Mouse (Mus musculus) kidney, postnatal 0 days (tissue): ENCODE measurements around the gene Fgf22. TPM values are rescaled to one million over a fixed set of nuclear protein-coding genes. Genes with fewer than 3 reads are reported as not detected.

Source experiments
- ATAC-seq: fragments of 200-750 bp; cut with Nextera tagmentation; replicated peaks from 2 replicates; pipeline ENCODE4 v1.8.0; 2017; ENCODE audit warnings: low read depth, moderate number of reproducible peaks, moderate TSS enrichment, moderate library complexity; ENCODE audit not compliant: low FRiP score
- DNase-seq: peaks from one replicate; pipeline ENCODE4 v3.0.0-alpha.2; 2016; ENCODE audit warnings: low spot score
- H3K27ac ChIP-seq: fragments of 300-500 bp; sonication (generic); 2 replicates; pipeline ENCODE4 v1.5.1; 2014; ENCODE audit warnings: mild to moderate bottlenecking
- H3K27me3 ChIP-seq: fragments of 300-500 bp; sonication (generic); 2 replicates; pipeline ENCODE4 v1.6.1; 2014; ENCODE audit warnings: low read length, mixed read lengths; ENCODE audit not compliant: insufficient read depth
- H3K36me3 ChIP-seq: fragments of 300-500 bp; sonication (generic); 2 replicates; pipeline ENCODE4 v1.6.1; 2014; ENCODE audit warnings: low read length, mixed read lengths; ENCODE audit not compliant: insufficient read depth
- H3K4me1 ChIP-seq: fragments of 300-500 bp; sonication (generic); replicated peaks from 2 replicates; pipeline ENCODE4 v1.6.1; 2014; ENCODE audit warnings: antibody characterized with exemption, low read length, mixed read lengths; ENCODE audit not compliant: insufficient read depth
- H3K4me2 ChIP-seq: fragments of 300-500 bp; sonication (generic); 2 replicates; pipeline ENCODE4 v1.6.1; 2014; ENCODE audit warnings: mild to moderate bottlenecking, low read length, moderate library complexity, mixed read lengths
- H3K4me3 ChIP-seq: fragments of 300-500 bp; sonication (generic); replicated peaks from 2 replicates; pipeline ENCODE4 v1.5.1; 2014; ENCODE audit warnings: low read depth, low read length
- H3K9ac ChIP-seq: fragments of 300-500 bp; sonication (generic); 2 replicates; pipeline ENCODE4 v1.6.1; 2014; ENCODE audit warnings: low read depth, low read length
- H3K9me3 ChIP-seq: fragments of 300-500 bp; sonication (generic); replicated peaks from 2 replicates; pipeline ENCODE4 v1.6.1; 2016; ENCODE audit warnings: low read length, inconsistent platforms, mixed read lengths
- CTCF ChIP-seq: IDR thresholded peaks from 2 replicates; pipeline ENCODE4 v1.5.1; 2016; ENCODE audit warnings: antibody characterized with exemption, low read depth, mild to moderate bottlenecking, moderate library complexity
- WGBS: fragments of 180-500 bp; shearing (Covaris S2); extraction: QIAGEN DNeasy Blood & Tissue Kit; methylation state at CpG from one replicate; pipeline ENCODE4 v1.1.7; 2014; 5-methylcytosine and 5-hydroxymethylcytosine counted together
- polyA plus RNA-seq: library from polyadenylated mRNA; unstranded; fragments of >200 nt; fragmentation: Nextera tagmentation; extraction: Ambion mirVana; gene quantifications from 2 replicates; pipeline ENCODE4 v1.2.1, GENCODE M21; 2015

Gene Fgf22
- polyA plus RNA-seq, 1 experiment from 2014 or later, result 0.11 TPM

DNA sequence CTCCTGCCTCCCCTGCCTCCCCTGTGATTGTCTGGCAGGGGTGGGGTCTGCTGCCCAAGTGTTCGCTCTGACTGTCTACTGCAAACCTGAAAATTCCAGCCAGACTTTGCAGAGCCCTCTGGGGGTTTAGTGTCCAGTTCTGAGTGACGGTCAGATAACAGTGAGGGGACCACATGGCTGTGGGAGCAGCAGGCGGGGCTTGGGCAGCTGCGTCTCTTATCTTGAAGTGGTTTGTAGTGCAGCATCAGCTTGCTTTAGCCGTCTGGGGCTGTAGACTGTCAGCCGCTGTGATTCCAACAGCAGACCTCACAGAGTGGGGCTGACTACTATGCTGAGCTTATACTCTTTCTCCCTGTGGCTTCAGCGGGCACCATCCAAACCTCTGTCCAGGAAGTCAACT, 45.6 kb upstream of the Fgf22 start:
- WGBS, result 72% methylated on average over 7 of the region's 7 CpGs
- no peak for DNase-seq
- no peak overlapping the region for H3K4me3 ChIP-seq
- no peak overlapping the region for H3K4me2 ChIP-seq
- no peak overlapping the region for H3K27ac ChIP-seq
- peaks cover 13% of the 10 kb centered on the region for H3K4me1 ChIP-seq
- H3K36me3 ChIP-seq, result peaks cover 32% of the 10 kb centered on the region
- H3K27me3 ChIP-seq, result no peaks in the 10 kb centered on the region
- no peak for TF ChIP-seq CTCF
- no peak for ATAC-seq
- no peaks in the 10 kb centered on the region for H3K9me3 ChIP-seq
- H3K9ac ChIP-seq, result no peak overlapping the region

DNA sequence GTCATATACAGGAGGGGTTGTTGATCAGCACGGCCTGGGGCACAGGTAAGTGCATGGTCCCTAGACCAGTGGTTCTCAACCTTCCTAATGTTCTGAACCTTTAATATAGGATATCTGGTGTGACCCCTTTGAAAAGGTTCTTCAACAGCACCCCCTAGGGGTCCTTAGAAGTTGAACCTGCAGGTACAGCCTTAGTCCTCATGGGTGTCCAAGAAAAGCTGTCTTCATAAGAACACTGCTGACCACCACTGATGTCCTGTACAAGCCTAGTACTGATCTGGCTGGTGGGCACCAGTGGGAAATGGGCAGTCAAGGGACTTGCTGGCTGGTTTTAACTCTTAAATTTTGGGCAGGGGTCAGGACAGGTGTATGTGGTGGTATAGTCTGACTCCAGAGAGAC, 42.8 kb upstream of the Fgf22 start:
- peak; percentile 23 for ATAC-seq
- peak; percentile 49 for DNase-seq

DNA sequence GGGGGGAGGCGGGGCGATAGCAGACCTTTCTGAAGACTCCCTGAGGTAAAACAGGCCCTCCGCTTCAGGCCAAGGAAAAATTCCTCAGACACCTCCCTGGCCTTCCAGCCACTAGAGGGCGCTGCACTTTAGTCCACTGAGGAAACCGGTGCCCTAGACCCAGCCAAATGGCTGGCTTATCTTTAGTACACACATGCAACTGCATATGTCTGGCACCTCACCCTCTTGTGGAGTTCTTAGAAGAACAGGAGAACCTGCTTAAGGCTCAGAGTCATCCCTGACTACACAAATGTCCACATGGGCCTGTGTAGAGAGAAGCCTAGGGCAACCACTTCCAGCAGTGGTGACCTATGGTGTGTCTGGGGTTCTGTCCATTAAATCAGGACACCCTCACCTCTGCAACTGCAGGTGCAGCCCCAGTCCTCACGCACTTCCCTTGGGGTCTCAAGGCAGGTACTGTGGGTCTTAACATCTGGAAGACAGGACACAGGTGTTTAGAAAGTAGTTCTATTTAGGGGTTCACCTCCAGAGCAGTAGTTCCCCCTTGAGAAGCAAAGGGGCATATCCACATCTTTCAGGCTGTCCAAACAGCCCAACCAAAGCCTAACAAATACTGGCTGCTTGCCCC, 42.3 kb upstream of the Fgf22 start:
- ATAC-seq (peak; percentile 11), DNase-seq (peak; percentile 81)
- no peak overlapping the region for H3K4me2 ChIP-seq
- no peaks in the 10 kb centered on the region for H3K9me3 ChIP-seq
- H3K27ac ChIP-seq, result no peak overlapping the region
- peak; percentile 79 for TF ChIP-seq CTCF
- no peak overlapping the region for H3K9ac ChIP-seq
- H3K27me3 ChIP-seq, result peaks cover 24% of the 10 kb centered on the region
- H3K36me3 ChIP-seq, result peaks cover 29% of the 10 kb centered on the region
- H3K4me3 ChIP-seq, result no peak overlapping the region
- 12% methylated on average over 5 of the region's 6 CpGs for WGBS
- H3K4me1 ChIP-seq, result peaks cover 15% of the 10 kb centered on the region; the same call in 1 of the 2 replicates

More for the DNA sequence above, 42.8 kb upstream of the Fgf22 start:
- no peak overlapping the region for H3K27ac ChIP-seq
- H3K9me3 ChIP-seq, result no peaks in the 10 kb centered on the region
- WGBS, result 76% methylated on average over 1 of the region's 1 CpGs
- no peak overlapping the region for H3K4me3 ChIP-seq
- H3K4me1 ChIP-seq, result peaks cover 10% of the 10 kb centered on the region; the same call in 1 of the 2 replicates
- H3K9ac ChIP-seq, result no peak overlapping the region
- peaks cover 29% of the 10 kb centered on the region for H3K36me3 ChIP-seq
- H3K27me3 ChIP-seq, result peaks cover 18% of the 10 kb centered on the region
- TF ChIP-seq CTCF, result peak; percentile 48; the same call in 1 of the 2 replicates
- no peak overlapping the region for H3K4me2 ChIP-seq

DNA sequence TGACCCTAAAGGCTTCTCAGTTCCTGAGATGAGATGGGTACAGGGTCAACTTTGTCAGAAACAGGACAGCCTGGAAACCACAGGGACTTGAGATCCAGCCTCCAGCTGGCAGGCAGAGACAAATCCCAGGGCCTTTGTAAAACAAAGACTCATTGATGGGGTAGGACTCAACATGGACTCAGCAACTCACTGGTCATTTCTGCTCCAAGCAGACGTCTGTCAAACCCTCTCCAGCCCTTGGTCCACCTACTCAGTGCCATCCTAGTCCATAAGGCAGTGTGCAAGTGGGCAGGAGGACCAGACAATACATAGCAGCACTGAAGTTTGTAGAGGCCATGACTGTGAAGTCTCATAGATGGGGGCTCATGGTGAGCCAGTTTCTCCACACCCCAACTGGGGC, 41.7 kb upstream of the Fgf22 start:
- WGBS, result 24% methylated on average over 1 of the region's 1 CpGs
- H3K9ac ChIP-seq, result no peak overlapping the region
- no peaks in the 10 kb centered on the region for H3K9me3 ChIP-seq
- peaks cover 15% of the 10 kb centered on the region; the same call in 1 of the 2 replicates for H3K4me1 ChIP-seq
- ATAC-seq (no peak), DNase-seq (no peak)
- peaks cover 27% of the 10 kb centered on the region for H3K27me3 ChIP-seq
- no peak for TF ChIP-seq CTCF
- H3K4me3 ChIP-seq, result no peak overlapping the region
- H3K27ac ChIP-seq, result no peak overlapping the region
- no peak overlapping the region for H3K4me2 ChIP-seq
- H3K36me3 ChIP-seq, result peaks cover 29% of the 10 kb centered on the region

DNA sequence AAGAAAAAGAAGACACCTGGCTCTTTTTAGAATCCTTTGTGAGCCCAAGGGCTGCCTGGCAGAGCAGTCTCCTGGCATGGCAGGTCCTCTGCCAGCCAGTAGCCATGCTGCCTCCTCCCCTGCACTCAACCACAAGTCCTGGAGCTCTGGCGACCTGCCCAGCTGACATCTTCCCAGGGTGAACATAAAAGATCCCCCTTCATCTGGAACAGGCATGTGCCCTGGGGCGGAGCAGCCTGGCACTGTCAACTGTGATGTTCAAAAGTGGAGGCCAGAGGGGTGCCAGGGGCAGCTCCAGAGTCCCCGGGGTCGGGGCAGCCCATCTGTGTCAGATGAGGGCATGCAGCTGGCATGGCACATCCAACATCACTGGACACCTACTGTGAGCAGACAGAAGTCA, 39.9 kb upstream of the Fgf22 start:
- WGBS, result 57% methylated on average over 4 of the region's 4 CpGs
- peaks cover 27% of the 10 kb centered on the region for H3K27me3 ChIP-seq
- no peak overlapping the region for H3K4me2 ChIP-seq
- H3K36me3 ChIP-seq, result peaks cover 19% of the 10 kb centered on the region
- H3K9me3 ChIP-seq, result no peaks in the 10 kb centered on the region
- H3K9ac ChIP-seq, result no peak overlapping the region
- DNase-seq (no peak), ATAC-seq (no peak)
- no peak for TF ChIP-seq CTCF
- no peak overlapping the region for H3K27ac ChIP-seq
- H3K4me1 ChIP-seq, result peaks cover 15% of the 10 kb centered on the region; the same call in 1 of the 2 replicates
- H3K4me3 ChIP-seq, result no peak overlapping the region

DNA sequence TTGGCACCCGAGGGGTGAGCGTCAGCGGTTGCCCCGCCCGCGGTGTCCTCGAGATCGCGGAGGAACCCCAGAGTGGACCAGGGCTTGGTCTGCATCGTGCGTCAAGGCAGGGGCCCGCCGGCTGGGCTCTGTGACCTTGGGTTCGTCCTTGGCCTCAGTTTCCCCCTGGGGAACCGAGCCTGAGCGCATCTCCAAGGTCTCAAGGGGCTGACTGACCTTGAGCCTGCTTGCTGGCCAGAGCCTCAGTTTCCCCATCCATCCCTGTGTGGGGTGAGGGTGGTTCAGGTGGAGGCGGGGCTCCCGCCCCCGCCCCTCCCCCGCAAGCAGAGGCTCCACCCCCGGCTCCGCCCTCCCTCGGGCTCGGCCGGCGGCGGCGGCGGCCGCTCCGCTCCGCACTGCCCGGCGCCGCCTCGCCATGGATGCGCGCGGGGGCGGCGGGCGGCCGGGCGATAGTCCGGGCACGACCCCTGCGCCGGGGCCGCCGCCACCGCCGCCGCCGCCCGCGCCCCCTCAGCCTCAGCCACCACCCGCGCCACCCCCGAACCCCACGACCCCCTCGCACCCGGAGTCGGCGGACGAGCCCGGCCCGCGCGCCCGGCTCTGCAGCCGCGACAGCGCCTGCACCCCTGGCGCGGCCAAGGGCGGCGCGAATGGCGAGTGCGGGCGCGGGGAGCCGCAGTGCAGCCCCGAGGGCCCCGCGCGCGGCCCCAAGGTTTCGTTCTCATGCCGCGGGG, 38.5 kb upstream of the Fgf22 start, which contains the start of gene Hcn2:
TSS of gene Hcn2 (plus strand) at position 381 of the 734 bp plus-strand sequence.
- peak; percentile 31 for ATAC-seq

More for the DNA sequence above, 38.5 kb upstream of the Fgf22 start, which contains the start of gene Hcn2:
- Histone ChIP-seq H3K9me3 (no peaks in the 10 kb centered on the region), H3K4me2 (peak within 1 kb of the TSS; percentile 97), H3K36me3 (peaks cover 5% of the 10 kb centered on the region; the same call in 1 of the 2 replicates), H3K9ac (peak within 1 kb of the TSS; percentile 35; the same call in 1 of the 2 replicates), H3K4me1 (peaks cover 15% of the 10 kb centered on the region; the same call in 1 of the 2 replicates), H3K27ac (no peak within 1 kb of the TSS), H3K4me3 (peak within 1 kb of the TSS; percentile 61), H3K27me3 (peaks cover 27% of the 10 kb centered on the region)
- DNase-seq, result no peak
- 2% methylated on average over 73 of the region's 91 CpGs for WGBS
- no peak for TF ChIP-seq CTCF
